Mouse (Mus musculus): ENCODE measurements around the gene Trim41. TPM values are rescaled to one million over a fixed set of nuclear protein-coding genes. Genes with fewer than 3 reads are reported as not detected.
"Not testable (repeated sequence)": the region's sequence is repeated elsewhere in the genome, so short reads cannot be mapped to it uniquely, and the experiment has no call there.

The Trim41 gene
- total RNA-seq, 2 experiments from 2014 or later, result 44.1 to 58.1 TPM

GRCm38 (mm10) chr11:48791894-48792293, 25.3 kb downstream of the Trim41 start:
- DNase-seq (ENCODE audit: low spot score in 2 of 2), result not testable (repeated sequence)

GRCm38 (mm10) chr11:48790946-48791345, 26.2 kb downstream of the Trim41 start:
- DNase-seq (ENCODE audit: low spot score in 2 of 2), result no peak

- DNase-seq (ENCODE audit: low spot score in 2 of 2), result peak; percentile 86 to 92
These were observed 27.0 kb downstream of the Trim41 start for GRCm38 (mm10) chr11:48789973-48790823.

- DNase-seq (ENCODE audit: low spot score in 2 of 2), result no peak
These were observed 27.9 kb downstream of the Trim41 start for GRCm38 (mm10) chr11:48789215-48789614.

GRCm38 (mm10) chr11:48788311-48789089, 28.7 kb downstream of the Trim41 start:
- peak; percentile 84 to 86 for DNase-seq (ENCODE audit: low spot score in 2 of 2)

- peak in 1 of 2 experiments; percentile 29 for DNase-seq (ENCODE audit: low spot score in 2 of 2)
These were observed 29.5 kb downstream of the Trim41 start for GRCm38 (mm10) chr11:48787455-48788211.

GRCm38 (mm10) chr11:48782243-48782642, 34.9 kb downstream of the Trim41 start:
- DNase-seq (ENCODE audit: low spot score in 2 of 2), result no peak

GRCm38 (mm10) chr11:48779450-48779849, 37.7 kb downstream of the Trim41 start:
- DNase-seq (ENCODE audit: low spot score in 2 of 2), result no peak

GRCm38 (mm10) chr11:48777303-48777702, 39.9 kb downstream of the Trim41 start:
- no peak for DNase-seq (ENCODE audit: low spot score in 2 of 2)

- no peak for DNase-seq (ENCODE audit: low spot score in 2 of 2)
These were observed 40.5 kb downstream of the Trim41 start for GRCm38 (mm10) chr11:48776664-48777063.

GRCm38 (mm10) chr11:48775483-48775882, 41.7 kb downstream of the Trim41 start:
- peak; percentile 60 to 72 for DNase-seq (ENCODE audit: low spot score in 2 of 2)

GRCm38 (mm10) chr11:48774443-48775298, 42.5 kb downstream of the Trim41 start:
- peak; percentile 71 to 75 for DNase-seq (ENCODE audit: low spot score in 2 of 2)

- DNase-seq (ENCODE audit: low spot score in 2 of 2), result no peak
These were observed 45.5 kb downstream of the Trim41 start for GRCm38 (mm10) chr11:48771691-48772090.

- DNase-seq (ENCODE audit: low spot score in 2 of 2), result no peak
These were observed 49.8 kb downstream of the Trim41 start for GRCm38 (mm10) chr11:48767195-48767876.

- no peak for DNase-seq (ENCODE audit: low spot score in 2 of 2)
These were observed 53.0 kb downstream of the Trim41 start for GRCm38 (mm10) chr11:48764119-48764518.

- no peak for DNase-seq (ENCODE audit: low spot score in 2 of 2)
These were observed 58.1 kb downstream of the Trim41 start for GRCm38 (mm10) chr11:48759021-48759420.
